Mouse (Mus musculus): ENCODE data around the gene Efl1.

Efl1 gene

DNA sequence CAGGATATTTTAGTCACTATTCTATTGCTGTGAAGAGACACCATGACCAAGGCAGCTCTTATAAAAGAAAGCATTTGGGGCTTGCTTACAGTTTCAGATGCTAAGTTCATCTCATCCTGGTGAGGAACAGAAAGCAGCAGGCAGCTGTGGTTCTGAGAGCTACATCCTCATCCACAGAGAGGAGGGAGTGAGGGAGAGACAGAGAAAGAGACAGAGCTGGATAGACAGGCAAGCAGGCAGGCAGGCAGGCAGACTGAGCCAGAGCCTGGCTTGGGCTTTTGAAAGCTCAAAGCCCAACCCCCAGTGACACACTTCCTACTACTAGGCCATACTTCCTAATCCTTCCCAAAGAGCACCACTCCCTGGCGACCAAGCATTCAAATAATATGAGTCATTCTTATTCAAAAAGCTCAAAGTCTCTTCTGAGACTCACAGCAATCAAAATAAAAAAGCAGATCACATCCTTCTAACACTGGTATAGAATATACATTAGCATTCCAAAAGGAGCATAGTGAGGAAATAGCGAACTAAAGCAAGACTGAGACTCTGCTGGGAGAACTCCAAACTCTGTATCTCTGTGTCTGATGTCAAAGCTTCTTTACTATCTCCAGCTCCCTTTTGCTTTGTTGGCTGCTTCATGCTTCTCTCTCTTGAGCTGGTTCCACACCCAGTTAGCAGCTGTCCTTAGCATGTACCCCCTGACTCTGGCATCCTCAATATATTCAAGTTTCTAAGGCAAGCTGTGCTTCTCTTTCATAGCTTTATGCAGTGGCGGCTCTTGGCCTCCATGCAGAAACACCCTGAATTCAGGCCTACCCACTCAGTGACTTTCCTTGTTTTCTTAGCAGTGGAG, 86.6 kb downstream of the Efl1 start:
- Histone ChIP-seq H3K4me1 (replicated peaks; ENCODE audit: low read depth, low read length) (peaks cover 47% of the 10 kb centered on the region), H3K36me3 (ENCODE audit: insufficient read depth, low read length) (peaks cover 8% of the 10 kb centered on the region; the same call in 1 of the 2 replicates), H3K4me3 (replicated peaks; ENCODE audit: low read length) (no peak overlapping the region), H3K27me3 (ENCODE audit: insufficient read depth, low read length) (no peaks in the 10 kb centered on the region), H3K9me3 (ENCODE audit: low read length) (no peaks in the 10 kb centered on the region)
- no peak for TF ChIP-seq CTCF (conservative IDR thresholded peaks at IDR 0.05; ENCODE audit: low read length)
- peak; percentile 40; the same call in 1 of the 2 replicates for TF ChIP-seq NANOG (IDR thresholded peaks at IDR 0.05; ENCODE audit: borderline replicate concordance, low read length)

DNA sequence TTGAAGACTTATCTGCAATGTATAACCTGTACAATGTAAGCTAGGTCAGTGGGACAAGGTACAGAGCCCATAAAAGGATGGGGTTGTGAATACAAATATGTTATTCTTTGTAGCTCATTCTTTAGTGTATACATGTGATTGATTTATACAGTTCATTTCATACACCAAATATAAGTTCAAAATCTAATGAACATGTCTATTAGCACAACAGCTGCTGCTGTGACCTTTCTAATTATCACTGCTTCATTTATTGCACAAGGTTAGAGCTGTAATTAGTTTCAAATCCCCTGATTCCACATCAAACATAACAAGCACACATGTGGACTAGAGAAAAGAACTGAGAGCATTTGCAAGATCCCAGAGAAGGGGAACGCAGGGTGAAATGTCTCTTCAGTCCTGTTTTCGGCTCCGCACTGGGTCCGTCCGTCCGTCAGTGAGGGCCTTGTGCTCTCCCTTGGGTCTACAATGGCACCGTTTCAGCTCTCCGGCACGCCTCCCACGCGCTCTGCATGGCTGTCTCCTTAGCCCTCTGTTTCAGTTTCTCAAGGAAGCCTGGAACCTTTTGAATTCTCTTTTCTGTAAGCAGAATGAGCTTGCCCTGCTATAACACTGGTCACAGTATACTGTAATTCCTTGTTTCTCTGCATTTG, 94.8 kb downstream of the Efl1 start:
- H3K4me3 ChIP-seq (replicated peaks; ENCODE audit: low read length), result peak overlapping the region; percentile 27
- peaks cover 3% of the 10 kb centered on the region; the same call in 1 of the 2 replicates for H3K36me3 ChIP-seq (ENCODE audit: insufficient read depth, low read length)
- H3K27me3 ChIP-seq (ENCODE audit: insufficient read depth, low read length), result no peaks in the 10 kb centered on the region
- H3K9me3 ChIP-seq (ENCODE audit: low read length), result no peaks in the 10 kb centered on the region
- H3K4me1 ChIP-seq (replicated peaks; ENCODE audit: low read depth, low read length), result peaks cover 29% of the 10 kb centered on the region
- TF ChIP-seq POU5F1 (IDR thresholded peaks at IDR 0.05; ENCODE audit: borderline replicate concordance, low read length) (no peak), CTCF (conservative IDR thresholded peaks at IDR 0.05; ENCODE audit: low read length) (no peak), NANOG (IDR thresholded peaks at IDR 0.05; ENCODE audit: borderline replicate concordance, low read length) (no peak)

DNA sequence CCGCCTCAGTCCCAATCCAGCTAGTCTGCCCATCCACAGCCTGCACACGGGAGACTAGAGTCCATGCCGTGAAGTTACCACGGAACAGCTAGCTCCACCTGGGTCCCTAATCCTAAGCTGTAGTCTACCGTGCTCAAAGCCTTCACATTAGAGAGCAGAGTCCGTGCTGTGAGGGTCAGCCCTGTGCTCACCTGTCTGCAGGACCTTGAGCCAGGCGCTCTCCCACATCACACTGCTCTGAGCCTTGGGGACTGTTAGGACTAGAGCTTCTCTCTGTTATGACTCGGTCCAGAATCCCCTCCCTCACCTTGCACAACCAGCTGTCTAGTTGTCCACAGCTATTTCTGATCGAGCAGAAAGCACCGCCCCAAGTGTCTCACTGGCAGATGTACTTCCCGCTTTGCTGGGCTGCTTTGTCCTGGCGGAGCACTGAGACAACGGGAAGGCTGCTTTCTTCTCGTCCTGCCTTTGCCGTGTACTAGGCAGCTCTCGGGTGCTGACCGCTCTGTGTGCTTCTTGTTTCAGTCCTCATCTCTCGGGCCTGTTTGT, 95.8 kb downstream of the Efl1 start:
- H3K27me3 ChIP-seq (ENCODE audit: insufficient read depth, low read length), result no peaks in the 10 kb centered on the region
- peaks cover 3% of the 10 kb centered on the region; the same call in 1 of the 2 replicates for H3K36me3 ChIP-seq (ENCODE audit: insufficient read depth, low read length)
- H3K4me3 ChIP-seq (replicated peaks; ENCODE audit: low read length), result peak overlapping the region; percentile 56
- TF ChIP-seq NANOG (IDR thresholded peaks at IDR 0.05; ENCODE audit: borderline replicate concordance, low read length), result no peak
- no peak for TF ChIP-seq POU5F1 (IDR thresholded peaks at IDR 0.05; ENCODE audit: borderline replicate concordance, low read length)
- no peak for TF ChIP-seq CTCF (conservative IDR thresholded peaks at IDR 0.05; ENCODE audit: low read length)
- no peaks in the 10 kb centered on the region for H3K9me3 ChIP-seq (ENCODE audit: low read length)
- H3K4me1 ChIP-seq (replicated peaks; ENCODE audit: low read depth, low read length), result peaks cover 35% of the 10 kb centered on the region

DNA sequence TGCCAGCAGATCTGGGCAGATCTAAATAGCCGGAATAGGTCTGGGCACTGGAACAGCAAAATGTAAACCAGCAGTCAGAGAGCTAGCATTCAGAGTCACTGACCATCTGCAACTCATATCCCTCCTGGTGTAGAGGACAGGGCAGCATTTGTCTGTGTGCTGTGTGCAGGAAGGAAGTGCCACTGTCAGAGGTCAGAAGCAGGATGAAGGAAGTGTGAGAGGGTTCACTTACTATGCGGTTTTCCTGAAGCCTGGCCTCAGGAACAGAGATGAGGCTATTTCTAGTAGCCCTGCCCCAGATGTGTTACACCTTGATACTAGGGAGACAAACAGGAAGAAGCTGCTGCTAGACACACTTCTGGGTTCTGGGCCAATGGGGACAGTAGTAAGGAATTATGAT, 100.4 kb downstream of the Efl1 start:
- peaks cover 27% of the 10 kb centered on the region for H3K4me1 ChIP-seq (replicated peaks; ENCODE audit: low read depth, low read length)
- no peaks in the 10 kb centered on the region for H3K9me3 ChIP-seq (ENCODE audit: low read length)
- H3K4me3 ChIP-seq (replicated peaks; ENCODE audit: low read length), result no peak overlapping the region
- H3K36me3 ChIP-seq (ENCODE audit: insufficient read depth, low read length), result peaks cover 14% of the 10 kb centered on the region
- no peaks in the 10 kb centered on the region for H3K27me3 ChIP-seq (ENCODE audit: insufficient read depth, low read length)
- TF ChIP-seq NANOG (IDR thresholded peaks at IDR 0.05; ENCODE audit: borderline replicate concordance, low read length) (no peak), POU5F1 (IDR thresholded peaks at IDR 0.05; ENCODE audit: borderline replicate concordance, low read length) (no peak), CTCF (conservative IDR thresholded peaks at IDR 0.05; ENCODE audit: low read length) (no peak)

GRCm38 (mm10) chr7:82749239-82749638, 100.8 kb downstream of the Efl1 start:
- Histone ChIP-seq H3K36me3 (ENCODE audit: insufficient read depth, low read length) (peaks cover 14% of the 10 kb centered on the region), H3K9me3 (ENCODE audit: low read length) (no peaks in the 10 kb centered on the region), H3K27me3 (ENCODE audit: insufficient read depth, low read length) (no peaks in the 10 kb centered on the region), H3K4me1 (replicated peaks; ENCODE audit: low read depth, low read length) (peaks cover 26% of the 10 kb centered on the region), H3K4me3 (replicated peaks; ENCODE audit: low read length) (no peak overlapping the region)
- TF ChIP-seq POU5F1 (IDR thresholded peaks at IDR 0.05; ENCODE audit: borderline replicate concordance, low read length) (no peak), NANOG (IDR thresholded peaks at IDR 0.05; ENCODE audit: borderline replicate concordance, low read length) (no peak)

GRCm38 (mm10) chr7:82752171-82753085, 104.0 kb downstream of the Efl1 start:
- TF ChIP-seq CTCF (conservative IDR thresholded peaks at IDR 0.05; ENCODE audit: low read length), result 0 out of 2 replicates have a peak, but pooled peaks have one; percentile 5
- no peak for TF ChIP-seq POU5F1 (IDR thresholded peaks at IDR 0.05; ENCODE audit: borderline replicate concordance, low read length)
- TF ChIP-seq NANOG (IDR thresholded peaks at IDR 0.05; ENCODE audit: borderline replicate concordance, low read length), result no peak
- Histone ChIP-seq H3K36me3 (ENCODE audit: insufficient read depth, low read length) (peaks cover 25% of the 10 kb centered on the region), H3K9me3 (ENCODE audit: low read length) (no peaks in the 10 kb centered on the region), H3K27me3 (ENCODE audit: insufficient read depth, low read length) (no peaks in the 10 kb centered on the region), H3K4me1 (replicated peaks; ENCODE audit: low read depth, low read length) (peaks cover 27% of the 10 kb centered on the region), H3K4me3 (replicated peaks; ENCODE audit: low read length) (no peak overlapping the region)

GRCm38 (mm10) chr7:82755602-82756155, 107.3 kb downstream of the Efl1 start:
- TF ChIP-seq NANOG (IDR thresholded peaks at IDR 0.05; ENCODE audit: borderline replicate concordance, low read length), result no peak
- TF ChIP-seq POU5F1 (IDR thresholded peaks at IDR 0.05; ENCODE audit: borderline replicate concordance, low read length), result no peak
- TF ChIP-seq CTCF (conservative IDR thresholded peaks at IDR 0.05; ENCODE audit: low read length), result no peak
- Histone ChIP-seq H3K9me3 (ENCODE audit: low read length) (no peaks in the 10 kb centered on the region), H3K4me1 (replicated peaks; ENCODE audit: low read depth, low read length) (peaks cover 19% of the 10 kb centered on the region), H3K36me3 (ENCODE audit: insufficient read depth, low read length) (peaks cover 24% of the 10 kb centered on the region), H3K4me3 (replicated peaks; ENCODE audit: low read length) (no peak overlapping the region), H3K27me3 (ENCODE audit: insufficient read depth, low read length) (no peaks in the 10 kb centered on the region)
